Comparison of ENCODE assay signal across 12 mouse cellular contexts in the genomic region with DNA sequence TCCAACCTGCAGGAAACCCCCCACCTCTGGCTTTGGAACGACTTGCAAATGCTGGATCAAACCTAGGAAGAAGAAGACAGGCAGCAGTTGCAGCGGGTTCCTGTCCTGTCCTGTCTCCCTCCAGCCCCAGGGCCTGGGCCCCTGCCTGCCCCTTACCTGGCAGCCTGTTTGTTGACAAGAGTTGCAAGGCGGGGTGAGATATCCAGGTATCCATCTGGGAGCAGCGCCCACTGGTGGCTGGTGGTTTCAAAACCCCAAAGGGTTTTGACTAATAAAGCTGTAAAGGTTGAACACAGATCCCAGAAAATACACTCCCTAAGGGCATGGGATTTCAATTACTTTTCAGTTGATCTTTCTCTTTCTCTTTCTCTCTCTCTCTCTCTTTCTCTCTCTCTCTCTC. TPM values are rescaled to one million over a fixed set of nuclear protein-coding genes. Genes with fewer than 3 reads are reported as not detected.
DNase-seq lines count a peak whose midpoint lies in the region; ATAC-seq and TF ChIP-seq lines count a peak whose summit lies in the region.
"Had no signal": no experiment of that assay in that cellular context is flagged by ENCODE, and none has a peak within 500 bp of the region (broad histone marks: within the 10 kb centered on the region; RNA-seq: fewer than 3 reads in every experiment).

No protein-coding gene starts in this region.

- H3K36me3 ChIP-seq in heart, postnatal 0 days (replicated peaks; ENCODE audit: control insufficient read depth, insufficient read depth, low read length): no peaks in the 10 kb centered on the region
- no peaks in the 10 kb centered on the region for H3K36me3 ChIP-seq in stomach, postnatal 0 days (ENCODE audit: control insufficient read depth, insufficient read depth, low read length)
- no peaks in the 10 kb centered on the region for H3K36me3 ChIP-seq in hindbrain, embryonic 12.5 days
- H3K36me3 ChIP-seq: midbrain, embryonic 12.5 days had no signal

- H3K27ac ChIP-seq in heart, postnatal 0 days (ENCODE audit: low read depth): no peak overlapping the region
- peak overlapping the region; percentile 53; the same call in 1 of the 2 replicates for H3K27ac ChIP-seq in stomach, postnatal 0 days (replicated peaks)
- H3K27ac ChIP-seq in hindbrain, embryonic 12.5 days: no peak overlapping the region
- H3K27ac ChIP-seq: hindbrain, embryonic 14.5 days; midbrain, embryonic 12.5 days had no signal

- intact Hi-C loops in heart, postnatal 10 days (cut with DNase I): loop anchor here (5.0 kb wide), 1 partner anchor 131 kb away; no protein-coding TSS in a partner anchor

- H3K9ac ChIP-seq in heart, postnatal 0 days (replicated peaks; ENCODE audit: low read depth, low read length): no peak overlapping the region
- H3K9ac ChIP-seq in stomach, postnatal 0 days (ENCODE audit: low read length): no peak overlapping the region
- H3K9ac ChIP-seq in hindbrain, embryonic 12.5 days: no peak overlapping the region
- H3K9ac ChIP-seq: hindbrain, embryonic 14.5 days; midbrain, embryonic 12.5 days had no signal

- peaks cover 7% of the 10 kb centered on the region; the same call in 1 of the 2 replicates for H3K4me1 ChIP-seq in heart, postnatal 0 days (ENCODE audit: control insufficient read depth, insufficient read depth)
- H3K4me1 ChIP-seq in stomach, postnatal 0 days (replicated peaks; ENCODE audit: control insufficient read depth, insufficient read depth): 0 out of 2 replicates have a peak, but pooled peaks cover 2% of the 10 kb centered on the region
- peaks cover 23% of the 10 kb centered on the region for H3K4me1 ChIP-seq in hindbrain, embryonic 12.5 days

- TF ChIP-seq CTCF in heart, postnatal 0 days (IDR thresholded peaks at IDR 0.05; ENCODE audit: low read depth): peak; percentile 34
- TF ChIP-seq CTCF in stomach, postnatal 0 days (IDR thresholded peaks at IDR 0.05; ENCODE audit: low read depth): peak; percentile 74

- no peak overlapping the region for H3K4me3 ChIP-seq in heart, postnatal 0 days (ENCODE audit: low read depth, low read length)
- no peak overlapping the region for H3K4me3 ChIP-seq in stomach, postnatal 0 days (ENCODE audit: low read depth, low read length)
- no peak overlapping the region for H3K4me3 ChIP-seq in hindbrain, embryonic 12.5 days
- H3K4me3 ChIP-seq: midbrain, embryonic 12.5 days had no signal

- H3K9me3 ChIP-seq in heart, postnatal 0 days (replicated peaks; ENCODE audit: control insufficient read depth, low read length): 0 out of 2 replicates have a peak, but pooled peaks cover 3% of the 10 kb centered on the region
- H3K9me3 ChIP-seq in stomach, postnatal 0 days (ENCODE audit: control insufficient read depth, low read length): no peaks in the 10 kb centered on the region
- no peaks in the 10 kb centered on the region for H3K9me3 ChIP-seq in hindbrain, embryonic 12.5 days (replicated peaks)

- 63% methylated on average over 4 of the region's 4 CpGs for WGBS in heart, postnatal 0 days
- WGBS in stomach, postnatal 0 days: 25% methylated on average over 4 of the region's 4 CpGs
- 42% methylated on average over 4 of the region's 4 CpGs for WGBS in hindbrain, embryonic 12.5 days

- no peak overlapping the region for H3K4me2 ChIP-seq in heart, postnatal 0 days (ENCODE audit: low read depth, low read length)
- no peak overlapping the region for H3K4me2 ChIP-seq in stomach, postnatal 0 days (replicated peaks; ENCODE audit: low read depth)
- H3K4me2 ChIP-seq in hindbrain, embryonic 12.5 days (replicated peaks): no peak overlapping the region
- H3K4me2 ChIP-seq: hindbrain, embryonic 14.5 days; midbrain, embryonic 12.5 days had no signal

- no peaks in the 10 kb centered on the region for H3K27me3 ChIP-seq in heart, postnatal 0 days (ENCODE audit: control insufficient read depth, insufficient read depth, low read length)
- H3K27me3 ChIP-seq in stomach, postnatal 0 days (ENCODE audit: control insufficient read depth, insufficient read depth, low read length): no peaks in the 10 kb centered on the region
- no peaks in the 10 kb centered on the region for H3K27me3 ChIP-seq in hindbrain, embryonic 12.5 days
- H3K27me3 ChIP-seq: midbrain, embryonic 12.5 days had no signal

- no peak for TF ChIP-seq EP300 in heart, postnatal 0 days (IDR thresholded peaks at IDR 0.05; ENCODE audit: low read depth)
- no peak for TF ChIP-seq EP300 in stomach, postnatal 0 days (optimal IDR thresholded peaks at IDR 0.05)

- no peak for ATAC-seq in heart, postnatal 0 days (ENCODE audit: insufficient read depth, low read depth)
- no peak for ATAC-seq in stomach, postnatal 0 days (ENCODE audit: low FRiP score, low TSS enrichment)
- no peak for ATAC-seq in hindbrain, embryonic 12.5 days (ENCODE audit: low FRiP score)

- DNase-seq in heart, postnatal 0 days (ENCODE audit: low spot score): no peak
- DNase-seq in heart, postnatal 10 days: no peak
- DNase-seq in testis, postnatal 10 days (ENCODE audit: low spot score): peak; percentile 69
- no peak for DNase-seq in testis, postnatal 14 days (ENCODE audit: low spot score)
- DNase-seq in adrenal gland, postnatal 25 days: peak; percentile 51
- DNase-seq in stomach, postnatal 0 days (ENCODE audit: low spot score): peak; percentile 72
- DNase-seq in layer of hippocampus, postnatal 25 days (ENCODE audit: extremely low spot score in 1 of 2, low spot score in 1 of 2): no peak
- DNase-seq: gastrocnemius, postnatal 10 days; left cerebral cortex, postnatal 4 days had no signal

RNA-seq across cellular contexts. Expression of a gene that starts 24.0 kb away (rescaled TPM):
- 45.0 and 47.2 TPM in 2 replicates for total RNA-seq in heart, postnatal 0 days (2014; rRNA removed; ENCODE audit: low replicate concordance)
- polyA plus RNA-seq in heart, postnatal 0 days (2015; fragmentation: Nextera tagmentation; extraction: Ambion mirVana): 2.9 and 3.4 TPM in 2 replicates
- 10 to 100 TPM; 87.9 to 93.7 TPM for total RNA-seq in heart, postnatal 10 days (2021)
- total RNA-seq in adrenal gland, postnatal 25 days (2021): 36.2 and 41.6 TPM in 2 replicates
- 3.7 and 4.3 TPM in 2 replicates for polyA plus RNA-seq in stomach, postnatal 0 days (2015; fragmentation: Nextera tagmentation; extraction: Ambion mirVana)
- 10 to 100 TPM; 31.9 to 36.9 TPM for total RNA-seq in layer of hippocampus, postnatal 25 days (2021)
- 3.9 and 5.4 TPM in 2 replicates for polyA plus RNA-seq in hindbrain, embryonic 12.5 days (2016; fragmentation: Nextera tagmentation; extraction: Ambion mirVana)

RNA-seq across cellular contexts. Expression of a gene that starts 49.1 kb away (rescaled TPM):
- total RNA-seq in heart, postnatal 0 days (2014; rRNA removed; ENCODE audit: low replicate concordance): 26.1 and 71.6 TPM in 2 replicates
- polyA plus RNA-seq in heart, postnatal 0 days (2015; fragmentation: Nextera tagmentation; extraction: Ambion mirVana): 20.1 and 21.6 TPM in 2 replicates
- total RNA-seq in heart, postnatal 10 days (2021): 10 to 100 TPM; 22.0 to 24.0 TPM
- total RNA-seq in adrenal gland, postnatal 25 days (2021): 14.1 and 17.3 TPM in 2 replicates
- 25.9 and 28.5 TPM in 2 replicates for polyA plus RNA-seq in stomach, postnatal 0 days (2015; fragmentation: Nextera tagmentation; extraction: Ambion mirVana)
- 10 to 100 TPM; 22.7 to 23.5 TPM for total RNA-seq in layer of hippocampus, postnatal 25 days (2021)
- polyA plus RNA-seq in hindbrain, embryonic 12.5 days (2016; fragmentation: Nextera tagmentation; extraction: Ambion mirVana): 42.1 and 44.2 TPM in 2 replicates

Comparison
In these comparisons a context has a peak if more than half of its experiments do, and no peak if none do; other contexts are left out.
1. DNase-seq: peak in testis, postnatal 10 days (single experiment), adrenal gland, postnatal 25 days (single experiment) and stomach, postnatal 0 days (single experiment); none in heart, postnatal 0 days (single experiment), heart, postnatal 10 days (0 of 2), testis, postnatal 14 days (single experiment) and layer of hippocampus, postnatal 25 days (0 of 2).